Mouse (Mus musculus) limb, embryonic 14.5 days (tissue): ENCODE measurements around the gene Zbtb8a. TPM values are rescaled to one million over a fixed set of nuclear protein-coding genes. Genes with fewer than 3 reads are reported as not detected.
"Not testable (repeated sequence)": the region's sequence is repeated elsewhere in the genome, so short reads cannot be mapped to it uniquely, and the experiment has no call there.

Source experiments
- ATAC-seq: fragments of 200-750 bp; cut with Nextera tagmentation; 2 replicates; pipeline ENCODE4 v1.8.0; 2017; ENCODE audit warnings: low read depth, moderate number of reproducible peaks, moderate TSS enrichment; ENCODE audit not compliant: low FRiP score
- DNase-seq: peaks from one replicate; pipeline ENCODE4 v3.0.0-alpha.2; 2015; ENCODE audit warnings: low spot score
- H3K27ac ChIP-seq: fragments of 300-500 bp; sonication (generic); replicated peaks from 2 replicates; pipeline ENCODE4 v1.5.1; 2014; ENCODE audit warnings: low read depth, mild to moderate bottlenecking, low read length, moderate library complexity, mixed read lengths
- H3K27me3 ChIP-seq: fragments of 300-500 bp; sonication (generic); 2 replicates; pipeline ENCODE4 v1.6.1; 2014; ENCODE audit warnings: low read length, mixed read lengths; ENCODE audit not compliant: control insufficient read depth, insufficient read depth
- H3K36me3 ChIP-seq: fragments of 300-500 bp; sonication (generic); 2 replicates; pipeline ENCODE4 v1.6.1; 2014; ENCODE audit warnings: mild to moderate bottlenecking, low read length, moderate library complexity, mixed read lengths; ENCODE audit not compliant: control insufficient read depth, insufficient read depth
- H3K4me1 ChIP-seq: fragments of 300-500 bp; sonication (generic); 2 replicates; pipeline ENCODE4 v1.6.1; 2014; ENCODE audit warnings: antibody characterized with exemption, low read length, mixed read lengths; ENCODE audit not compliant: control insufficient read depth, insufficient read depth
- H3K4me2 ChIP-seq: fragments of 300-500 bp; sonication (generic); replicated peaks from 2 replicates; pipeline ENCODE4 v1.6.1; 2014; ENCODE audit warnings: low read depth, mild to moderate bottlenecking, low read length, moderate library complexity; ENCODE audit not compliant: severe bottlenecking
- H3K4me3 ChIP-seq: fragments of 300-500 bp; sonication (generic); replicated peaks from 2 replicates; pipeline ENCODE4 v1.5.1; 2014; ENCODE audit warnings: low read length
- H3K9ac ChIP-seq: fragments of 300-500 bp; sonication (generic); 2 replicates; pipeline ENCODE4 v1.6.1; 2014; ENCODE audit warnings: mild to moderate bottlenecking, low read depth, low read length, moderate library complexity; ENCODE audit not compliant: severe bottlenecking
- H3K9me3 ChIP-seq: fragments of 300-500 bp; sonication (generic); 2 replicates; pipeline ENCODE4 v1.6.1; 2016; ENCODE audit warnings: low read length; ENCODE audit not compliant: control insufficient read depth
- POLR2A ChIP-seq: fragments of 200-500 bp; IDR thresholded peaks from 2 replicates; pipeline ENCODE4 v1.8.0; 2012; ENCODE audit warnings: inconsistent platforms, mild to moderate bottlenecking, moderate library complexity, borderline replicate concordance; ENCODE audit not compliant: insufficient read depth, insufficient read length; ENCODE audit errors: extremely low read depth
- WGBS: fragments of 180-500 bp; shearing (Covaris S2); extraction: QIAGEN DNeasy Blood & Tissue Kit; methylation state at CpG from one replicate; pipeline ENCODE4 v1.1.7; 2014; 5-methylcytosine and 5-hydroxymethylcytosine counted together
- polyA plus RNA-seq, 2 experiments: library from polyadenylated mRNA; depleted of rRNA in 1 of 2; stranded (reverse) in 1 of 2; unstranded in 1 of 2; fragments of >200 nt; fragmentation: Nextera tagmentation in 1 of 2; extraction: Ambion mirVana in 1 of 2; gene quantifications; 2 replicates each; pipeline versions ENCODE4 v1.2.1 to v1.2.3; 2012 to 2014

The Zbtb8a gene
- 16.2 and 16.8 TPM in 2 replicates for polyA plus RNA-seq (2012; rRNA removed)
- polyA plus RNA-seq (2014; fragmentation: Nextera tagmentation; extraction: Ambion mirVana) = 5.6 and 7.1 TPM in 2 replicates

DNA sequence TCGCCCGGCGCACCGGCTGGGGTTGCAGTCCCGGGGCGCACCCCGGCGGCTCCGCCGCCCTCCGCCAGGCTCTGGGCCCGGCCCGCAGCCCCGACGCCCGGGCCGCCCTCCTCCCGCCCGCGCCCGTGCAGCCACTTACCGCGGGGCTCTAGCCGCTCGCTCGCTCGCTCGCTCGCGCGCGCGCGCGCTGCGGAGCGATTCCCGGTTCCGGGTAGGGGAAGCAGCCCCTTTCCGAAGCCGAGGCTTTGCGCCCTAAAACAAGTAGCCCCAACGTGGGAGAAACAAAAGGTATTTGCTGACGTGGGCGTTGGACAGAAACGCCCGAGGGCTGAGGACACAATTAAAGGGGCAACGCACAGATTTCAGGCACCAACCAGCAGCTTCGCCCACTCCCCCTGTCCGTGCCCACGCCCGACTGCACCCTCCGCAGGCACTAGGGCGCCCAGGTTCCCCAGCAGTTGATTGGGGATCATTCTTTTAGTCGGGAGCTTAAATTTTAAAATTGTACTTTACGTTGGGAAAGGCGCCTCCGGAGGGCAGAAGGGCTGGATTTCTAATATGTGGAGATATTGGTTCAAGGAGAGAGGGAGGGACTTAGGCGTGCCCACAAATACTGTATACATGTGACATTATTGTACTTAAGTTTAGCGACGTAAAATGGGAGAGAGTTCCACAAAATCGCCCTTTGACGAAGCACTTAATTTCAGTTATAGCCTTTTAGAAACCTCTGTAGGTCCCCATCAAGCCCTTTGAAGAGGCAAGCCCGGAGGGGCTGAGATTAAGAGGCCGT, at the start of gene Zbtb8a:
Gene Zbtb8a, minus strand, starts transcription at position 516 of the 790 bp plus-strand sequence.
- peak; percentile 69; the same call in 1 of the 2 replicates for ATAC-seq
- TF ChIP-seq POLR2A = 0 out of 2 replicates have a peak, but pooled peaks have one; percentile 34

DNA sequence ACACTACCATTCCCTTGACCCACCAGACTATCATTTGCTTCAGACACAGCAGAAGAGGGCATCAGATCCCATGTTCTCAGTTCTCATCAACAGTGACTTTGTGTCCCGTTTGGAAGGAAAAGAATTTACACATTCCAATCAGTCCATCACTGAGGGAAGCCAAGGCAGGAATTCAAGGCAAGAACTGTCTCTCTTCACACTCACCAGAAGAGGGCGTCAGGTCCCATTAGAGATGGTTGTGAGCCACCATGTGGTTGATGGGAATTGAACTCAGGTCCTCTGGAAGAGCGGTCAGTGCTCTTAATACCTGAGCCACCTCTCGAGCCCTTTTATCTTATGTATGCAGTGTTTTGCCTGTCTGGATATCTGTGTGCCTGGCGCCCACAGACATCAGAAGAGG, 40.4 kb upstream of the Zbtb8a start:
- Histone ChIP-seq H3K9me3 (no peaks in the 10 kb centered on the region), H3K4me2 (no peak overlapping the region), H3K4me3 (no peak overlapping the region), H3K4me1 (no peaks in the 10 kb centered on the region), H3K27me3 (no peaks in the 10 kb centered on the region), H3K9ac (no peak overlapping the region), H3K27ac (no peak overlapping the region), H3K36me3 (no peaks in the 10 kb centered on the region)
- 69% methylated on average over 5 of the region's 5 CpGs for WGBS
- DNase-seq = no peak
- ATAC-seq = no peak
- no peak for TF ChIP-seq POLR2A

More for the DNA sequence above, at the start of gene Zbtb8a:
- H3K4me2 ChIP-seq = peak within 1 kb of the TSS; percentile 67
- 1% methylated on average over 49 of the region's 65 CpGs for WGBS
- peak within 1 kb of the TSS; percentile 95 for H3K9ac ChIP-seq
- no peaks in the 10 kb centered on the region for H3K36me3 ChIP-seq
- peak; percentile 59 for DNase-seq
- no peaks in the 10 kb centered on the region for H3K27me3 ChIP-seq
- H3K27ac ChIP-seq = peak within 1 kb of the TSS; percentile 92
- H3K4me1 ChIP-seq = 0 out of 2 replicates have a peak, but pooled peaks cover 8% of the 10 kb centered on the region
- H3K4me3 ChIP-seq = peak within 1 kb of the TSS; percentile 75
- H3K9me3 ChIP-seq = no peaks in the 10 kb centered on the region

DNA sequence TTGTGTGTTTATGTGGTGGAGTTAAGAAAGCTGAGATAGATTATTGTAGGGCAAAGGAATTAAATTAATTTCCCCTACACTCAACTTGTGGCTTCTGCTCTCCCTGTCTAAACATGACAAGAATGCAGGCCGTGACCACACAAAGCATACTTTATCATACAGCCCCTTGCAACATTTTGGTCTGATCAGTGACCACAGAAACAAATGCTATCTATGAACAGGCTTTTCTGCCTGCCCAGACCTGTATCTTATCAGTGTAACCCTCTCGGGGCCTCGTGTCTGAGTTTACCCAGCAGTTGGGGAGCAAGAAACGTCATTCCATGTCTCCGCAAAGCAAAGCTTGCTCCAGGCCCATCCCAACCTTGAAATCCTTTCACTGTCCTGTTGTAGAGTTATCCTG, 38.6 kb upstream of the Zbtb8a start:
- WGBS = 73% methylated on average over 5 of the region's 5 CpGs
- no peak for TF ChIP-seq POLR2A
- no peak overlapping the region for H3K27ac ChIP-seq
- DNase-seq (no peak), ATAC-seq (no peak)
- no peak overlapping the region for H3K9ac ChIP-seq
- no peak overlapping the region for H3K4me3 ChIP-seq
- no peaks in the 10 kb centered on the region for H3K36me3 ChIP-seq
- H3K4me1 ChIP-seq = no peaks in the 10 kb centered on the region
- no peak overlapping the region for H3K4me2 ChIP-seq
- H3K27me3 ChIP-seq = no peaks in the 10 kb centered on the region
- no peaks in the 10 kb centered on the region for H3K9me3 ChIP-seq

DNA sequence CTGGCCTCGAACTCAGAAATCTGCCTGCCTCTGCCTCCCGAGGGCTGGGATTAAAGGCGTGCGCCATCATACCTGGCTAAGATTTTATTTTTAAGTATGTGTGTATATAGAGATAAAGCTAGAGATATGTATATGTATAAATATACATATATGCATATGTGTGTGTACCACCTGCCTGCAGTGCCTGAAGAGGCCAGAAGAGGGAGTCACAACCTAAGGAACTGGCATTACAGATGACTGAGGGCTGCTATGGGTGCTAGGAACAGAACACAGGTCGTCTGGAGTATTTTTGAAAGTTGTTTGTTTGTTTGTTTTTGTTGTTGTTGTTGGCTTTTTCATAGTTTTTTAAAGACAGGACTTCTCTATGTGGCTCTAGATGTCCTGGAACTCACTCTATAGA, 38.0 kb upstream of the Zbtb8a start:
- Histone ChIP-seq H3K27me3 (no peaks in the 10 kb centered on the region), H3K36me3 (no peaks in the 10 kb centered on the region), H3K9ac (no peak overlapping the region), H3K4me3 (no peak overlapping the region), H3K4me2 (no peak overlapping the region), H3K9me3 (no peaks in the 10 kb centered on the region), H3K27ac (no peak overlapping the region), H3K4me1 (no peaks in the 10 kb centered on the region)
- 92% methylated on average over 5 of the region's 5 CpGs for WGBS
- DNase-seq = no peak
- ATAC-seq = no peak
- TF ChIP-seq POLR2A = no peak

DNA sequence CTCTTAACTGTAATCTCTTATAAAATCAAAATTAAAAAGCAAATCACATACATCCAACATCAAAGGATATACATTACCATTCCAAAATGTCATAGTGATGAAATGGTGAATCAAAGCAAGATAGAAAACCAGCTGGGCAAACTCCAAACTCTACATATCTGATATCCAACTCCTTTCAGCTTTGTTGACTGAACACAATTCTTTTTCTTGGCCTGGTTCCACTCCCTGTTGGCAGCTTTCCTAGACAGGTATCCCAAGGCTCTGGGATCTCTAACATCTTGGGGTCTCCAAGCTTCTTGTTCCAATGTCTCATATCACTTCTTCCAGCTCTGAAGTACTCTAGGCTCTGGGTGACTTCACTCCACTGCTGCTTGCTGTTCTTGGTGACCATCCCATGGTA, 33.1 kb upstream of the Zbtb8a start:
- no peak for TF ChIP-seq POLR2A
- ATAC-seq (no peak), DNase-seq (peak; percentile 4)
- no peak overlapping the region for H3K4me2 ChIP-seq
- no peaks in the 10 kb centered on the region for H3K4me1 ChIP-seq
- no peak overlapping the region for H3K4me3 ChIP-seq
- no peak overlapping the region for H3K27ac ChIP-seq
- no peaks in the 10 kb centered on the region for H3K36me3 ChIP-seq
- H3K27me3 ChIP-seq = no peaks in the 10 kb centered on the region
- no peak overlapping the region for H3K9ac ChIP-seq
- no peaks in the 10 kb centered on the region for H3K9me3 ChIP-seq

DNA sequence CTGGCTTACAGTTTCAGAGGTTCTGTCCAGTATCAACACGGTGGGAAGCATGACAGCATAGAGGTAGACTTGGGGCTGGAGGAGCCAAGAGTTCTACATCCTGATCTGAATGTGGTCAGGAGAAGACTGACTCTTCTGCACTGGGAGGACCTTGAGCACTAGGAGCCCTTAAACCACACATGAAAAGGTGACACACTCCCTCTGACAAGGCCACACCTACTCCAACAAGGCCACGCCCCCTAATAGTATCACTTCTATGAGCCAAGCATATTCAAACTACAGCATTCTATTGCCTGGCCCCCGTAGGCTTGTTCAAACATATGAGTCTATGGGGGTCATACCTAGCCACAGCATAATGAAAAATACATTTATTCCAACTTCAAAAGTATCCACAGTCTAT, 32.6 kb upstream of the Zbtb8a start:
- not testable (repeated sequence) for H3K27ac ChIP-seq, H3K4me1 ChIP-seq, H3K9me3 ChIP-seq, H3K9ac ChIP-seq, ATAC-seq, DNase-seq, H3K4me3 ChIP-seq, H3K4me2 ChIP-seq, H3K27me3 ChIP-seq, H3K36me3 ChIP-seq
- WGBS = 83% methylated on average over 3 of the region's 3 CpGs
